Mouse (Mus musculus) erythroblast, embryonic 14.5 days (primary cell): ENCODE measurements around the gene D030056L22Rik. TPM values are rescaled to one million over a fixed set of nuclear protein-coding genes. Genes with fewer than 3 reads are reported as not detected.

Experiments used
- H3K27me3 ChIP-seq: 2 replicates; pipeline ENCODE4 v1.6.1; 2012; ENCODE audit warnings: inconsistent platforms; ENCODE audit not compliant: control insufficient read depth
- H3K36me3 ChIP-seq: 2 replicates; pipeline ENCODE4 v1.6.1; 2012; ENCODE audit warnings: mild to moderate bottlenecking, inconsistent platforms; ENCODE audit not compliant: control insufficient read depth
- H3K4me1 ChIP-seq: 2 replicates; pipeline ENCODE4 v1.6.1; 2012; ENCODE audit warnings: inconsistent platforms; ENCODE audit not compliant: control insufficient read depth
- H3K4me3 ChIP-seq: replicated peaks from 2 replicates; pipeline ENCODE3; 2012; ENCODE audit warnings: moderate library complexity, mild to moderate bottlenecking, inconsistent platforms
- H3K9me3 ChIP-seq: 2 replicates; pipeline ENCODE4 v1.6.1; 2012; ENCODE audit warnings: low read length, inconsistent platforms, mixed read lengths; ENCODE audit not compliant: control insufficient read depth
- GATA1 ChIP-seq: IDR thresholded peaks from 2 replicates; pipeline ENCODE4 v1.6.1; 2012; ENCODE audit warnings: low read length, inconsistent platforms, mixed read lengths
- TAL1 ChIP-seq: IDR thresholded peaks from 3 replicates; pipeline ENCODE4 v1.6.1; 2012; ENCODE audit warnings: low read length, inconsistent platforms, mixed read lengths
- polyA plus RNA-seq: library from polyadenylated mRNA; stranded (reverse); fragments of >175 nt; gene quantifications from 2 replicates; pipeline ENCODE4 v1.2.3, GENCODE M21; 2012

The D030056L22Rik gene
- 4.1 and 5.3 TPM in 2 replicates for polyA plus RNA-seq

- Histone ChIP-seq H3K36me3 (peaks cover 37% of the 10 kb centered on the region), H3K4me3 (peak within 1 kb of the TSS; percentile 79), H3K9me3 (no peaks in the 10 kb centered on the region), H3K4me1 (peaks cover 38% of the 10 kb centered on the region), H3K27me3 (no peaks in the 10 kb centered on the region)
- no peak for TF ChIP-seq GATA1
- TF ChIP-seq TAL1 = no peak
Measured at GRCm38 (mm10) chr19:18712866-18713300, at the start of gene D030056L22Rik. D030056L22Rik (plus strand) TSS chr19:18713193.

GRCm38 (mm10) chr19:18663904-18664303 is 49.1 kb upstream of the D030056L22Rik start:
- peaks cover 15% of the 10 kb centered on the region for H3K4me1 ChIP-seq
- no peaks in the 10 kb centered on the region for H3K9me3 ChIP-seq
- no peak overlapping the region for H3K4me3 ChIP-seq
- no peak for TF ChIP-seq TAL1
- TF ChIP-seq GATA1 = no peak
- H3K27me3 ChIP-seq = no peaks in the 10 kb centered on the region
- no peaks in the 10 kb centered on the region for H3K36me3 ChIP-seq

- no peak overlapping the region for H3K4me3 ChIP-seq
- TF ChIP-seq GATA1 (no peak), TAL1 (no peak)
Measured at GRCm38 (mm10) chr19:18666966-18667365, 46.0 kb upstream of the D030056L22Rik start.

GRCm38 (mm10) chr19:18669551-18669950 is 43.4 kb upstream of the D030056L22Rik start:
- H3K36me3 ChIP-seq = peaks cover 4% of the 10 kb centered on the region
- no peaks in the 10 kb centered on the region for H3K27me3 ChIP-seq
- peaks cover 34% of the 10 kb centered on the region for H3K4me1 ChIP-seq
- no peak overlapping the region for H3K4me3 ChIP-seq
- no peaks in the 10 kb centered on the region for H3K9me3 ChIP-seq
- TF ChIP-seq TAL1 = no peak
- TF ChIP-seq GATA1 = no peak

More at GRCm38 (mm10) chr19:18666966-18667365, 46.0 kb upstream of the D030056L22Rik start:
- no peaks in the 10 kb centered on the region for H3K27me3 ChIP-seq
- peaks cover 16% of the 10 kb centered on the region for H3K4me1 ChIP-seq
- H3K36me3 ChIP-seq = no peaks in the 10 kb centered on the region
- H3K9me3 ChIP-seq = no peaks in the 10 kb centered on the region

- peak within 1 kb of the TSS; percentile 91 for H3K4me3 ChIP-seq
- no peaks in the 10 kb centered on the region for H3K27me3 ChIP-seq
- peaks cover 42% of the 10 kb centered on the region for H3K4me1 ChIP-seq
- H3K9me3 ChIP-seq = no peaks in the 10 kb centered on the region
- H3K36me3 ChIP-seq = peaks cover 8% of the 10 kb centered on the region
- no peak for TF ChIP-seq GATA1
- no peak for TF ChIP-seq TAL1
Measured at GRCm38 (mm10) chr19:18670608-18671007, 42.4 kb upstream of the D030056L22Rik start, which contains the start of gene Carnmt1. Carnmt1 (plus strand) TSS chr19:18670764.

GRCm38 (mm10) chr19:18671056-18671741 is 41.8 kb upstream of the D030056L22Rik start:
- Histone ChIP-seq H3K4me1 (peaks cover 47% of the 10 kb centered on the region), H3K27me3 (no peaks in the 10 kb centered on the region), H3K4me3 (peak overlapping the region; percentile 91), H3K9me3 (no peaks in the 10 kb centered on the region), H3K36me3 (peaks cover 10% of the 10 kb centered on the region)
- TF ChIP-seq GATA1 = no peak
- TF ChIP-seq TAL1 = no peak

GRCm38 (mm10) chr19:18672498-18672897 is 40.5 kb upstream of the D030056L22Rik start:
- H3K9me3 ChIP-seq = no peaks in the 10 kb centered on the region
- H3K27me3 ChIP-seq = no peaks in the 10 kb centered on the region
- no peak for TF ChIP-seq GATA1
- TF ChIP-seq TAL1 = no peak
- peak overlapping the region; percentile 91 for H3K4me3 ChIP-seq
- peaks cover 12% of the 10 kb centered on the region for H3K36me3 ChIP-seq
- H3K4me1 ChIP-seq = peaks cover 47% of the 10 kb centered on the region

- Histone ChIP-seq H3K36me3 (peaks cover 16% of the 10 kb centered on the region), H3K27me3 (no peaks in the 10 kb centered on the region), H3K4me1 (peaks cover 47% of the 10 kb centered on the region), H3K9me3 (no peaks in the 10 kb centered on the region), H3K4me3 (peak overlapping the region; percentile 91)
- TF ChIP-seq TAL1 (no peak), GATA1 (no peak)
Measured at GRCm38 (mm10) chr19:18673116-18673515, 39.9 kb upstream of the D030056L22Rik start.

- peaks cover 47% of the 10 kb centered on the region for H3K36me3 ChIP-seq
- no peak overlapping the region for H3K4me3 ChIP-seq
- no peaks in the 10 kb centered on the region for H3K9me3 ChIP-seq
- no peaks in the 10 kb centered on the region for H3K27me3 ChIP-seq
- peak; percentile 56 for TF ChIP-seq GATA1
- TF ChIP-seq TAL1 = no peak
- H3K4me1 ChIP-seq = peaks cover 17% of the 10 kb centered on the region
Measured at GRCm38 (mm10) chr19:18682142-18682541, 30.9 kb upstream of the D030056L22Rik start.

GRCm38 (mm10) chr19:18687556-18687955 is 25.4 kb upstream of the D030056L22Rik start:
- H3K36me3 ChIP-seq = peaks cover 33% of the 10 kb centered on the region
- H3K27me3 ChIP-seq = no peaks in the 10 kb centered on the region
- no peaks in the 10 kb centered on the region for H3K9me3 ChIP-seq
- peaks cover 31% of the 10 kb centered on the region for H3K4me1 ChIP-seq
- no peak for TF ChIP-seq TAL1
- TF ChIP-seq GATA1 = no peak
- no peak overlapping the region for H3K4me3 ChIP-seq
